Mouse (Mus musculus): ENCODE results near the gene Golga4. TPM values are rescaled to one million over a fixed set of nuclear protein-coding genes. Genes with fewer than 3 reads are reported as not detected.

Golga4 gene
- polyA plus RNA-seq, 1 experiment from 2014 or later = 52.4 TPM

GRCm38 (mm10) chr9:118610060-118610459 lies 104.0 kb downstream of the Golga4 start:
- no peak overlapping the region for H3K4me3 ChIP-seq (ENCODE audit: low read depth, low read length)
- no peak overlapping the region for H3K4me2 ChIP-seq (ENCODE audit: low read depth)
- H3K9ac ChIP-seq (ENCODE audit: low read length) = no peak overlapping the region
- DNase-seq (ENCODE audit: low spot score) = no peak
- ATAC-seq (ENCODE audit: insufficient read depth, low FRiP score, low TSS enrichment) = no peak
- H3K27ac ChIP-seq (ENCODE audit: low read depth, low read length) = no peak overlapping the region
- 0 out of 2 replicates have a peak, but pooled peaks cover 8% of the 10 kb centered on the region for H3K27me3 ChIP-seq (ENCODE audit: control insufficient read depth, insufficient read depth, low read length)
- H3K36me3 ChIP-seq (ENCODE audit: control insufficient read depth, insufficient read depth, low read length) = no peaks in the 10 kb centered on the region
- H3K4me1 ChIP-seq (ENCODE audit: control insufficient read depth, insufficient read depth, low read length) = peaks cover 5% of the 10 kb centered on the region; the same call in 1 of the 2 replicates
- H3K9me3 ChIP-seq (ENCODE audit: control insufficient read depth, low read length) = no peaks in the 10 kb centered on the region
- 66% methylated on average over 10 of the region's 10 CpGs for WGBS

DNA sequence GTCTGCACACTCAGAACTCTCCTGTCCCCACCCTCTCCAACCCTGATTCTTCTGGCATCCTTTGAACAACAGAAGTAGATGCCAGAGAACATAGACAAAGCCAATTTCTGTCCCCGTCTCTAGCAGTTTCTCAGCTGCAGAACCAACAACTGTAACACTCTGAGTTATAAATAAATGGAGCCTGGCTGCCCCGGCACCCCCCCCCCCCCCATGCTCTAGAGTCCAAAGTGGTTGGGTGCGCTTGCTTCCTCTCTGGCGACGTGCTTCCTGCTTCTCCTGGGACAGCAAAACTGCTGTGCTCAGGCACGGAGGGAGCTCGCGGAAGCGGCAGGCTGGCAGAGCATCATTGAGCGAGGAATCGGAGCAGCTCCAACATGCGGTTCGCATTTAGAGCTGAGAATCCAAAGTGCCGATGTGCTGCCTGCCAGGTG lies 105.1 kb downstream of the Golga4 start:
- Histone ChIP-seq H3K9me3 (ENCODE audit: control insufficient read depth, low read length) (no peaks in the 10 kb centered on the region), H3K27me3 (ENCODE audit: control insufficient read depth, insufficient read depth, low read length) (0 out of 2 replicates have a peak, but pooled peaks cover 8% of the 10 kb centered on the region), H3K27ac (ENCODE audit: low read depth, low read length) (no peak overlapping the region), H3K4me3 (ENCODE audit: low read depth, low read length) (no peak overlapping the region), H3K9ac (ENCODE audit: low read length) (no peak overlapping the region), H3K4me1 (ENCODE audit: control insufficient read depth, insufficient read depth, low read length) (peaks cover 5% of the 10 kb centered on the region; the same call in 1 of the 2 replicates), H3K36me3 (ENCODE audit: control insufficient read depth, insufficient read depth, low read length) (no peaks in the 10 kb centered on the region), H3K4me2 (ENCODE audit: low read depth) (no peak overlapping the region)
- DNase-seq (ENCODE audit: low spot score) = no peak
- 52% methylated on average over 14 of the region's 14 CpGs for WGBS
- ATAC-seq (ENCODE audit: insufficient read depth, low FRiP score, low TSS enrichment) = no peak

DNA sequence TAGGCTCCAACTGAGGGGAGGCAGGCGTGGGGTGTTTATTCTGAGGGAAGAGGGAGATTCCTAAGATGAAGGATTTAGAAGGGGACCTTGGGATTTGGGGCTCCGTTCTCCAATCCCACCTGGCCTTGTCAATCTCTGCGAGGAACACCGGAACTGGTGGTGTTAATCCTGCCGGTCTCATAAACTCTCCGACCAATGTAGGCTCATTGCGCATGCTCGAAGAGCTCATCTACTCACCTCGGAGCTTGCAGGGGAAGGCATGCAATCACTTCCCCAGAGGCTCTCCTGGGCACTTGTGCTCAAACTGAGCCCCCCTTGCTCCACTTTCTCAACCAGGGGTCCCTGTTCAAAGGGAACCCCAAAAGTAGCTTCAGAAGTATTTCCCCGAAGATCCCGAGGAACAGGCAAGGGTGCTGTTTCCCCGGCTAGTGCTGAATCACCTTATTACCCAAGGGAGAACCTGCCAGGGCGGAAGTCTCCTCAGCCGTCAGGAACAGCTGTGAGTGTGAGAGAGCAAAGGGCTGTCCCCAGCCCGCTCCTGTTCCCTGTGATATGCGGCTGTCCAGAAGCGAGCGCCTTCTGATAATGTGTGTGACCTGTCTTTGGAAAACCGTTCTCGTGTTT lies 106.0 kb downstream of the Golga4 start:
- Histone ChIP-seq H3K4me1 (ENCODE audit: control insufficient read depth, insufficient read depth, low read length) (peaks cover 4% of the 10 kb centered on the region; the same call in 1 of the 2 replicates), H3K4me3 (ENCODE audit: low read depth, low read length) (no peak overlapping the region), H3K27me3 (ENCODE audit: control insufficient read depth, insufficient read depth, low read length) (0 out of 2 replicates have a peak, but pooled peaks cover 8% of the 10 kb centered on the region), H3K36me3 (ENCODE audit: control insufficient read depth, insufficient read depth, low read length) (no peaks in the 10 kb centered on the region), H3K27ac (ENCODE audit: low read depth, low read length) (no peak overlapping the region), H3K9ac (ENCODE audit: low read length) (no peak overlapping the region), H3K4me2 (ENCODE audit: low read depth) (no peak overlapping the region), H3K9me3 (ENCODE audit: control insufficient read depth, low read length) (no peaks in the 10 kb centered on the region)
- 46% methylated on average over 20 of the region's 20 CpGs for WGBS
- ATAC-seq (ENCODE audit: insufficient read depth, low FRiP score, low TSS enrichment) = no peak
- DNase-seq (ENCODE audit: low spot score) = no peak

DNA sequence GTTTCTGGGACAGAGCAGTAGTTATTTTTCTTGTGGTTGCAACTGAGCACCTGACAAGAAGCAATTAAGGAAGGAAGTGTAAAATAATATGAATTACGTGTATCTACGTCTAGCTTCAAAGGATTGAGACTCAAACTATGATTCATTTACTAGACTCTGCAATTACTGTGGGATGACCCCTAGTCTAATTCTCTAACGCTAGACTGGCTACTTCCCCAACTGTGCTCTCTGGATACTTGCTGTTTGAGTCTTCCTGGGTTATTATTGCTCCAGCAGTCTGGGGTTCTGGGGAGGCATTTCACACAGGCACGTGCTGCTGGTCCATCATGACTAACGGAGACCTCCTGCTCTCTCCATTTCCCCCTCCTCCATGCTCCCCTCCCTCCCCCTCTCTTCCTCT lies 111.2 kb downstream of the Golga4 start:
- no peak for ATAC-seq (ENCODE audit: insufficient read depth, low FRiP score, low TSS enrichment)
- Histone ChIP-seq H3K9ac (ENCODE audit: low read length) (no peak overlapping the region), H3K27ac (ENCODE audit: low read depth, low read length) (no peak overlapping the region), H3K4me3 (ENCODE audit: low read depth, low read length) (no peak overlapping the region), H3K4me1 (ENCODE audit: control insufficient read depth, insufficient read depth, low read length) (no peaks in the 10 kb centered on the region), H3K27me3 (ENCODE audit: control insufficient read depth, insufficient read depth, low read length) (no peaks in the 10 kb centered on the region), H3K4me2 (ENCODE audit: low read depth) (no peak overlapping the region), H3K36me3 (ENCODE audit: control insufficient read depth, insufficient read depth, low read length) (no peaks in the 10 kb centered on the region), H3K9me3 (ENCODE audit: control insufficient read depth, low read length) (no peaks in the 10 kb centered on the region)
- 61% methylated on average over 5 of the region's 5 CpGs for WGBS
- DNase-seq (ENCODE audit: low spot score) = no peak

DNA sequence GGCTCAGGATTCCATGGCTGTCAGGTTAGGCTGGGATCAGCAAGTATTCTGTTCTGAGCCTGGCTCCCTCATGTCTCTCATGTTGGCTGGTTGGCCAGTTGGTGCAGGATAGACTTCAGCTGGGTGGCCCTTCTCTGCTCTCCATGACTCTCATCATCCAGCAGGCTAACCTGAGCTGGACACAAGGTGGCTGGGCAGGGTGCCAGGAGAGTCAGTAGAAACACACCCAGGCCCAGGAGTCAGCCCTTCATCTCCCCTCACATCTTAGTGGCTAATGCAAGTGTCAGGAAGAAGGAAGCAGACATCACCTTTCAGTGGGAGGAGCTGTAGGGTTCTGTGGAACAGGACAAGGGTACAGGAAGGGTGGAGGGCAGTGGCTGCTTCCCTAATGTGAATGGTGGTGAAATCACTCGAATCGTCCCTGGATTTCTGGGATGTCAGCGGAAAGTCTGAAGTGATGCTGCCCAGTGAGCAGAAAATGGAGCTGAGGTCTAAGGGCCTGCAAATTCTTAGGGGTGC lies 112.7 kb downstream of the Golga4 start:
- no peaks in the 10 kb centered on the region for H3K36me3 ChIP-seq (ENCODE audit: control insufficient read depth, insufficient read depth, low read length)
- WGBS = 91% methylated on average over 3 of the region's 3 CpGs
- no peak overlapping the region for H3K4me3 ChIP-seq (ENCODE audit: low read depth, low read length)
- H3K9ac ChIP-seq (ENCODE audit: low read length) = no peak overlapping the region
- H3K4me1 ChIP-seq (ENCODE audit: control insufficient read depth, insufficient read depth, low read length) = peaks cover under 1% of the 10 kb centered on the region; the same call in 1 of the 2 replicates
- no peak overlapping the region for H3K27ac ChIP-seq (ENCODE audit: low read depth, low read length)
- DNase-seq (ENCODE audit: low spot score) (no peak), ATAC-seq (ENCODE audit: insufficient read depth, low FRiP score, low TSS enrichment) (no peak)
- H3K27me3 ChIP-seq (ENCODE audit: control insufficient read depth, insufficient read depth, low read length) = no peaks in the 10 kb centered on the region
- no peak overlapping the region for H3K4me2 ChIP-seq (ENCODE audit: low read depth)
- H3K9me3 ChIP-seq (ENCODE audit: control insufficient read depth, low read length) = no peaks in the 10 kb centered on the region

DNA sequence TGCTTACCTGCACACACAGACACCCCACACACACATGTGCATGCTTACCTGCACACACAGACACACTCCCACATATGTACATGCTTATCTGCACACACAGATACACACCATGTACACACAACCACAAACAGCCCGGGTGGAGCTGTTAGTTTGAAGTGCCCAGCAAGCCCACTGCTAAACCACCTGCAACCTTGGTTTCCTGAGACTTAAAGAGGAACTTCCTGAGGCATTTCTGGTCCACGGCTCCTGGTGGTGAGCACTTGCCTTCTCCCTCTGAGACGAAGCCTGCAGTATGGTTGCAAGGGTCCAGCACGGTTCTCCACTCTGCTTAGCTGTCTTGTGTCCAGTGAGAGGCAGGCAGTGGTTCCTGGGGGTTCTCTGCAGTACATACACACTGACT lies 114.7 kb downstream of the Golga4 start:
- no peak overlapping the region for H3K4me3 ChIP-seq (ENCODE audit: low read depth, low read length)
- H3K4me2 ChIP-seq (ENCODE audit: low read depth) = no peak overlapping the region
- no peak overlapping the region for H3K9ac ChIP-seq (ENCODE audit: low read length)
- no peak for ATAC-seq (ENCODE audit: insufficient read depth, low FRiP score, low TSS enrichment)
- no peaks in the 10 kb centered on the region for H3K9me3 ChIP-seq (ENCODE audit: control insufficient read depth, low read length)
- H3K27me3 ChIP-seq (ENCODE audit: control insufficient read depth, insufficient read depth, low read length) = no peaks in the 10 kb centered on the region
- peaks cover 8% of the 10 kb centered on the region; the same call in 1 of the 2 replicates for H3K4me1 ChIP-seq (ENCODE audit: control insufficient read depth, insufficient read depth, low read length)
- DNase-seq (ENCODE audit: low spot score) = no peak
- no peak overlapping the region for H3K27ac ChIP-seq (ENCODE audit: low read depth, low read length)
- 65% methylated on average over 4 of the region's 4 CpGs for WGBS
- H3K36me3 ChIP-seq (ENCODE audit: control insufficient read depth, insufficient read depth, low read length) = no peaks in the 10 kb centered on the region

- Histone ChIP-seq H3K27me3 (ENCODE audit: control insufficient read depth, insufficient read depth, low read length) (no peaks in the 10 kb centered on the region), H3K4me1 (ENCODE audit: control insufficient read depth, insufficient read depth, low read length) (peaks cover 8% of the 10 kb centered on the region; the same call in 1 of the 2 replicates), H3K4me2 (ENCODE audit: low read depth) (no peak overlapping the region), H3K27ac (ENCODE audit: low read depth, low read length) (no peak overlapping the region), H3K36me3 (ENCODE audit: control insufficient read depth, insufficient read depth, low read length) (no peaks in the 10 kb centered on the region), H3K9ac (ENCODE audit: low read length) (no peak overlapping the region), H3K9me3 (ENCODE audit: control insufficient read depth, low read length) (no peaks in the 10 kb centered on the region), H3K4me3 (ENCODE audit: low read depth, low read length) (no peak overlapping the region)
- 91% methylated on average over 6 of the region's 6 CpGs for WGBS
- ATAC-seq (ENCODE audit: insufficient read depth, low FRiP score, low TSS enrichment) = no peak
- no peak for DNase-seq (ENCODE audit: low spot score)
These were observed 115.6 kb downstream of the Golga4 start for GRCm38 (mm10) chr9:118621691-118622090.

DNA sequence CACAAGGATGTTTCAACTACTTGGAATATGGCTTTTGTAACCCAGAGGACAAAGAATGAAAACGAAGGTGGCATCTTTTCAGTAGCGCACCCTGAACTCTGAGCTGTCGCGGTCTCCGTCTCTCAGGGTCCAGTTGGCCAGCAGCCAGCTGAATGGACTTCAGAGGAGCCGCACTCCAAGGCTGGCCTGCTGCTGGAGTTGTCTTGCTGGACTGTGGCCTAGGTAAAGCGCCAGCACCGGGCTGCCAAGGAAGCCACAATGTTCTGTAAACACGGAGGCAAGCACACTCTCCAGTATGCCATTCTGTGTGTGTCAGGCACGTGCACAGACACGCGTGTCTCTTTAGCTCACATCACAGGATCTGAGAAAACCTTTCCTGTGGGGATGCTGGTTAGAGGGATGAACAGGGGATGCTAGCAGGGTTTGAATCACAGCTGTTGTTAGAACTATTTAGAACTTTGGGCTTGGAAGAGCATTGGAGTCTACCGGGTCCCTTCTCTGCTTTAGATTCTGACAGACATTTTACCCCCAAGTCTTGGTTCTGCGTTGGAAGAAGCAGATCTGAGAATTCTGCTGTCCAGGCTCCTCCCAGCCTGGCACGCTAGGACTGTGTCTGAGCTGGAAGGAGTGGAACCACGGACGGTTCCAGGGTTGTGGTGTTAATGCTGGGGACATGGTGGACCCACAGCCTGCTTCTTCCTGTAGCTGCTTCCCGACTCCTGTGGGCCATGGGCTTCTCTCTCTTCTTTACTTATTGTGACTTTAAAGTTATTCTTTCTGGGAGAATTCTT lies 116.5 kb downstream of the Golga4 start:
- 86% methylated on average over 18 of the region's 18 CpGs for WGBS

More for the DNA sequence above, 116.5 kb downstream of the Golga4 start:
- Histone ChIP-seq H3K27ac (ENCODE audit: low read depth, low read length) (no peak overlapping the region), H3K27me3 (ENCODE audit: control insufficient read depth, insufficient read depth, low read length) (no peaks in the 10 kb centered on the region), H3K4me2 (ENCODE audit: low read depth) (no peak overlapping the region), H3K9me3 (ENCODE audit: control insufficient read depth, low read length) (no peaks in the 10 kb centered on the region), H3K4me1 (ENCODE audit: control insufficient read depth, insufficient read depth, low read length) (peaks cover 8% of the 10 kb centered on the region; the same call in 1 of the 2 replicates), H3K9ac (ENCODE audit: low read length) (no peak overlapping the region), H3K4me3 (ENCODE audit: low read depth, low read length) (no peak overlapping the region), H3K36me3 (ENCODE audit: control insufficient read depth, insufficient read depth, low read length) (no peaks in the 10 kb centered on the region)
- no peak for DNase-seq (ENCODE audit: low spot score)
- no peak for ATAC-seq (ENCODE audit: insufficient read depth, low FRiP score, low TSS enrichment)

Data from neural tube, embryonic 11.5 days (tissue).